Mouse (Mus musculus) stomach, embryonic 16.5 days (tissue): Measurements from ENCODE around the gene Egfl7. TPM values are rescaled to one million over a fixed set of nuclear protein-coding genes. Genes with fewer than 3 reads are reported as not detected.
A peak's percentile ranks its signal among the peaks of the same experiment; 100 is the strongest.

ENCODE experiments used
- ATAC-seq: fragments of 200-750 bp; cut with Nextera tagmentation; 2 replicates; pipeline ENCODE4 v1.8.0; 2017; ENCODE audit warnings: moderate number of reproducible peaks, moderate TSS enrichment; ENCODE audit not compliant: insufficient read depth, low FRiP score
- H3K27ac ChIP-seq: fragments of 300-500 bp; sonication (generic); 2 replicates; pipeline ENCODE4 v1.5.1; 2014; ENCODE audit warnings: low read length
- H3K27me3 ChIP-seq: fragments of 300-500 bp; sonication (generic); 2 replicates; pipeline ENCODE4 v1.6.1; 2014; ENCODE audit warnings: low read length, control low read depth, mixed read lengths; ENCODE audit not compliant: control insufficient read depth, insufficient read depth
- H3K36me3 ChIP-seq: fragments of 300-500 bp; sonication (generic); 2 replicates; pipeline ENCODE4 v1.6.1; 2014; ENCODE audit warnings: low read length; ENCODE audit not compliant: control insufficient read depth, insufficient read depth
- H3K4me1 ChIP-seq: fragments of 300-500 bp; sonication (generic); 2 replicates; pipeline ENCODE4 v1.6.1; 2014; ENCODE audit warnings: low read length, control low read depth, mixed read lengths; ENCODE audit not compliant: control insufficient read depth, insufficient read depth
- H3K4me2 ChIP-seq: fragments of 300-500 bp; sonication (generic); 2 replicates; pipeline ENCODE4 v1.6.1; 2014; ENCODE audit warnings: low read depth, low read length, mixed read lengths
- H3K4me3 ChIP-seq: fragments of 300-500 bp; sonication (generic); replicated peaks from 2 replicates; pipeline ENCODE4 v1.5.1; 2014; ENCODE audit warnings: mild to moderate bottlenecking, low read length
- H3K9ac ChIP-seq: fragments of 300-500 bp; sonication (generic); 2 replicates; pipeline ENCODE4 v1.6.1; 2014; ENCODE audit warnings: low read length
- H3K9me3 ChIP-seq: fragments of 300-500 bp; sonication (generic); replicated peaks from 2 replicates; pipeline ENCODE4 v1.6.1; 2016; ENCODE audit warnings: low read length, control low read depth; ENCODE audit not compliant: control insufficient read depth
- WGBS: fragments of 180-500 bp; shearing (Covaris S2); extraction: QIAGEN DNeasy Blood & Tissue Kit; methylation state at CpG from one replicate; pipeline ENCODE4 v1.1.7; 2014; 5-methylcytosine and 5-hydroxymethylcytosine counted together
- polyA plus RNA-seq: library from polyadenylated mRNA; unstranded; fragments of >200 nt; fragmentation: Nextera tagmentation; extraction: Ambion mirVana; gene quantifications from 2 replicates; pipeline ENCODE4 v1.2.1, GENCODE M21; 2015

Gene Egfl7
- polyA plus RNA-seq, 1 experiment from 2014 or later: 116 TPM

DNA sequence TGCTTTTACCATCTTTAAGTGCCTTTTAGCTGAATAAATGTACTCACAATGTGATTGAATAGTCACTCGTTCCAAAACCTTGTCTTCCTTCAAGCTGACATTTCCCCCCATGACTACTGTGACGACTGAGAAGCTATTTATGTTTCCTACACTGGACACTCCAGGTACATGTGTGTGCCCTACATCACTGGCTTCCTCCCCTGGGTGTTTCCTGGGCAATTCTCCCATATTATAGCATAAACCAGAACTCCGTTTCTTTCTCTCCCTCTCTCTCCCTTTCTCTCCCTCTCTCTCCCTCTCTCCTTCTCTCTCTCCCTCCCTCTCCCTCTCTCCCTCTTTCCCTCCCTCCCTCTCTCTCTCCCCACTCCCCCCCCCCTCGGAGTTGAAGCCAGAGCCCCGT lies 6.0 kb upstream of the Egfl7 start:
- Histone ChIP-seq H3K4me3 (no peak overlapping the region), H3K9me3 (no peaks in the 10 kb centered on the region), H3K9ac (0 out of 2 replicates have a peak overlapping the region, but pooled peaks have one; percentile 38), H3K27ac (peak overlapping the region; percentile 52), H3K4me1 (peaks cover 26% of the 10 kb centered on the region), H3K27me3 (no peaks in the 10 kb centered on the region), H3K36me3 (no peaks in the 10 kb centered on the region), H3K4me2 (0 out of 2 replicates have a peak overlapping the region, but pooled peaks have one; percentile 3)
- no peak for ATAC-seq
- 16% methylated on average over 5 of the region's 5 CpGs for WGBS

- ATAC-seq: no peak
- Histone ChIP-seq H3K4me3 (no peak overlapping the region), H3K27me3 (no peaks in the 10 kb centered on the region), H3K4me1 (peaks cover 26% of the 10 kb centered on the region), H3K27ac (no peak overlapping the region), H3K4me2 (no peak overlapping the region), H3K9me3 (no peaks in the 10 kb centered on the region), H3K9ac (no peak overlapping the region), H3K36me3 (no peaks in the 10 kb centered on the region)
- WGBS: 64% methylated on average over 5 of the region's 5 CpGs
Observed at GRCm38 (mm10) chr2:26574862-26575261, 5.0 kb upstream of the Egfl7 start.

DNA sequence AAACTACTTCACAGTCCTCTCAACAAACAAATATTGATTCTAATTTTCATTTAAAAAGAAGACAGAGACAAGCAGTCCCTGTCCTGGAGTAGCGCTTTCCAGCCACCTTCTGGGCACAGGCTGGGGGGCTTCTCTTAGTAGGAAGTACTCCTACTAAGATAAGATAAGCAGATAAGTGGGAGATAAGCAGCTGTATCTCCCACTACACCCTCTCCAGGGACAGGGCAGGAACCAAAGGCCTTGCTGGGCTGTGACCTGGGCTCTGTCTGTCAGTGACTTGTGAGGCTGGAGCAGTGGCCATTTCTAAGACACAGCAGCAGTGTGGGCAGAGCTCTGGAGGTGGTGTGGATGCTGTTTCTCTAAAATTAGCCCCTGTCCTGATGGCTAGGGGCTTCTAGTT lies 4.4 kb upstream of the Egfl7 start:
- Histone ChIP-seq H3K9ac (peak overlapping the region; percentile 7; the same call in 1 of the 2 replicates), H3K9me3 (no peaks in the 10 kb centered on the region), H3K4me1 (peaks cover 26% of the 10 kb centered on the region), H3K27me3 (no peaks in the 10 kb centered on the region), H3K27ac (no peak overlapping the region), H3K36me3 (no peaks in the 10 kb centered on the region), H3K4me2 (no peak overlapping the region), H3K4me3 (no peak overlapping the region)
- WGBS: 88% methylated on average over 1 of the region's 1 CpGs
- ATAC-seq: no peak

DNA sequence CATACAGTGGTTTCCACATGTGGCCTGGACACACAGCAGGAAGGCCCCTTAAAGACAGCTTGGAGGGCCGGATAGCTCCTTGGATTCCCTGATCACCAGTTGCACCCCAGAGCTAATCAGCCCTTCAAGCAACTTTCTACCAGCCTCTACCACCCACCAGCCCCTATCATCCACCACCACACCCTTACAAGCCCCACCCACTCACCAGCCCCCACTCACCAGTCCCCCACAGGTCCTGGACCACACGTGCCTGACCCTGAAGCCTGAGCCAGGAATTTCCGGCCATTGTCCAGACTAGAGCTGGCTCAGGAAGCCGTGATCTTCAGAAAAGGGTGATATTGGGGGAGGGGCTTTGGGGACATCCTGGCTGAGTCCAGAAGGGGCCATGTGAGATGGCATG lies 3.9 kb upstream of the Egfl7 start:
- H3K4me1 ChIP-seq: peaks cover 26% of the 10 kb centered on the region
- 0 out of 2 replicates have a peak, but pooled peaks have one; percentile 11 for ATAC-seq

GRCm38 (mm10) chr2:26576462-26576861 lies 3.4 kb upstream of the Egfl7 start:
- peak overlapping the region; percentile 16; the same call in 1 of the 2 replicates for H3K27ac ChIP-seq
- no peaks in the 10 kb centered on the region for H3K9me3 ChIP-seq
- H3K4me2 ChIP-seq: no peak overlapping the region
- no peak overlapping the region for H3K4me3 ChIP-seq
- WGBS: 52% methylated on average over 4 of the region's 4 CpGs
- H3K27me3 ChIP-seq: no peaks in the 10 kb centered on the region
- H3K9ac ChIP-seq: no peak overlapping the region
- H3K36me3 ChIP-seq: no peaks in the 10 kb centered on the region
- H3K4me1 ChIP-seq: peaks cover 26% of the 10 kb centered on the region
- no peak for ATAC-seq

More for the DNA sequence above, 3.9 kb upstream of the Egfl7 start:
- 64% methylated on average over 4 of the region's 4 CpGs for WGBS
- H3K36me3 ChIP-seq: no peaks in the 10 kb centered on the region
- H3K9me3 ChIP-seq: no peaks in the 10 kb centered on the region
- H3K9ac ChIP-seq: peak overlapping the region; percentile 7; the same call in 1 of the 2 replicates
- no peak overlapping the region for H3K27ac ChIP-seq
- no peak overlapping the region for H3K4me2 ChIP-seq
- no peaks in the 10 kb centered on the region for H3K27me3 ChIP-seq
- no peak overlapping the region for H3K4me3 ChIP-seq

DNA sequence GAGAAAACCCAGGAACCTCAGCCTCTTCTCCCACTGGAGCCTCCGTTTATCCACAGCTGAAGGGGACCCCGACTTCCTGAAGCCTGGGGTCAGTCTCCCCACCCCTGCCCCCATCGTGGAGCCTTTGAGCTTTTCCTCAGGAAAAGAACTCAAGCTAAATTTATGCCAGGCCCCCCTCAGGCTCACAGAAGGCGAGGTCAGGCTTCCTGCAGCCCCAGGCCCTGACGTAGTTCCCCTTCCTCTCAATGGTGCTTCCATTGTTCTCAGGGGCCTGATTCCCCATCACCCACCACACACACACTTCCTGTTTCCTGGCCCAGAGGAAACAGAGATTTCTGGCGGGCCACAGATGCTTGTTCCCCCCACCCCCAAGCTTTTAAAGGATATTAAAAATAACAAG lies 1.4 kb upstream of the Egfl7 start:
- no peak overlapping the region for H3K4me3 ChIP-seq
- peaks cover 13% of the 10 kb centered on the region for H3K4me1 ChIP-seq
- H3K27ac ChIP-seq: peak overlapping the region; percentile 53
- 0 out of 2 replicates have a peak overlapping the region, but pooled peaks have one; percentile 10 for H3K9ac ChIP-seq
- ATAC-seq: peak; percentile 25; the same call in 1 of the 2 replicates
- H3K36me3 ChIP-seq: no peaks in the 10 kb centered on the region
- 47% methylated on average over 6 of the region's 6 CpGs for WGBS
- no peaks in the 10 kb centered on the region for H3K27me3 ChIP-seq
- H3K9me3 ChIP-seq: no peaks in the 10 kb centered on the region
- no peak overlapping the region for H3K4me2 ChIP-seq

- H3K27me3 ChIP-seq: no peaks in the 10 kb centered on the region
- H3K4me3 ChIP-seq: no peak overlapping the region
- H3K36me3 ChIP-seq: no peaks in the 10 kb centered on the region
- no peak overlapping the region for H3K9ac ChIP-seq
- no peaks in the 10 kb centered on the region for H3K9me3 ChIP-seq
- ATAC-seq: no peak
- no peaks in the 10 kb centered on the region for H3K4me1 ChIP-seq
- 92% methylated on average over 5 of the region's 5 CpGs for WGBS
- no peak overlapping the region for H3K4me2 ChIP-seq
- H3K27ac ChIP-seq: no peak overlapping the region
Observed at GRCm38 (mm10) chr2:26580751-26581150, 937 bp downstream of the Egfl7 start.

GRCm38 (mm10) chr2:26582203-26582602 lies 2.4 kb downstream of the Egfl7 start:
- WGBS: 65% methylated on average over 2 of the region's 2 CpGs
- no peak overlapping the region for H3K4me3 ChIP-seq
- peaks cover 4% of the 10 kb centered on the region; the same call in 1 of the 2 replicates for H3K4me1 ChIP-seq
- no peaks in the 10 kb centered on the region for H3K27me3 ChIP-seq
- no peaks in the 10 kb centered on the region for H3K36me3 ChIP-seq
- no peak overlapping the region for H3K9ac ChIP-seq
- no peak overlapping the region for H3K4me2 ChIP-seq
- H3K27ac ChIP-seq: no peak overlapping the region
- no peak for ATAC-seq
- no peaks in the 10 kb centered on the region for H3K9me3 ChIP-seq

DNA sequence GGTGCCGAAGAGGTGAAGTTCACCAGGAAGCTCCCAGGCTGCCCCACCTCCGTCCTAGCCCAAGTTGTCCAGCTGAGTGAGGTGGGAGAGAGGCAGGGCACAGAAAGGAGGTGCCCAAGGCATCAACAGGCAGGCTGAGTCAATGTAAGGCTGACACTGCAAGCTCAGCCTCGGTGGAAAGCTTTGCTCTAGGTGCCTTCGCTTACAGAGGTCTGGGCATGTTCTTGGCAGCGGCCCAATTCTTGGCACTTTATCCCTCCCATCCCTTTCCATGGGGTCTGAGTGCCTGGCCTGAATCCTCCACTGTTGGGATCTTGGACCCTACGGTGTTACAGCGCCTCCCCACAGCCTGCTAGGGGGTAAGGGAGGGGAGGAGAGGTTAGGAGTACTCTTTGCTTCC lies 2.9 kb downstream of the Egfl7 start:
- no peak overlapping the region; the same call in 1 of the 2 replicates for H3K27ac ChIP-seq
- H3K27me3 ChIP-seq: no peaks in the 10 kb centered on the region
- peaks cover 6% of the 10 kb centered on the region; the same call in 1 of the 2 replicates for H3K4me1 ChIP-seq
- no peaks in the 10 kb centered on the region for H3K36me3 ChIP-seq
- no peaks in the 10 kb centered on the region for H3K9me3 ChIP-seq
- 66% methylated on average over 7 of the region's 7 CpGs for WGBS
- H3K4me3 ChIP-seq: no peak overlapping the region
- H3K4me2 ChIP-seq: no peak overlapping the region
- ATAC-seq: no peak
- H3K9ac ChIP-seq: no peak overlapping the region
